Mouse (Mus musculus): ENCODE measurements around the gene Plxna4. TPM values are rescaled to one million over a fixed set of nuclear protein-coding genes. Genes with fewer than 3 reads are reported as not detected.

The Plxna4 gene
- polyA plus RNA-seq, 1 experiment from 2014 or later: 18.6 TPM

DNA sequence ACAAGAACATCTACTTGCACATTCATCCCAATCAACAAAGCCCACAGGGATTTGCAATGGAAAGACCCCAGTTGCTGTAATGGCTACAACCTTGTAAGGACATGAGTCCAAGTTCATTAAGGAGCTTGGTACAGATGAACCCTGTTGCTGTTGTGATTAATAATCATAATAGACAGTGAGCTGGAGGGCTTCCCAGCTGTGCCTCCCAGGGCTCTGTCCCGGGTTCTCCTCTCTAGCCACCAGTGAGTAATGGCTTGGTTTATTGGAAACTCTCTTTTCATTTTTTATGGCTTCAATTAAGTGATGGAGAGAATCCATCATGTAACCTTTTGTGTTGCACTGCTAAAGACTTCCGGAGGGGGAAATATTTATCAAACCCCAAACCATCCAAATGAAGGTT is 164.9 kb downstream of the Plxna4 start:
- 79% methylated on average over 2 of the region's 2 CpGs for WGBS

GRCm38 (mm10) chr6:32420610-32421009 is 167.4 kb downstream of the Plxna4 start:
- 53% methylated on average over 3 of the region's 3 CpGs for WGBS
- Histone ChIP-seq H3K4me1 (no peaks in the 10 kb centered on the region), H3K36me3 (ENCODE audit: poor library complexity, severe bottlenecking) (no peaks in the 10 kb centered on the region), H3K4me2 (no peak overlapping the region), H3K27me3 (no peaks in the 10 kb centered on the region), H3K4me3 (no peak overlapping the region), H3K27ac (no peak overlapping the region), H3K9ac (no peak overlapping the region), H3K9me3 (replicated peaks) (no peaks in the 10 kb centered on the region)
- ATAC-seq: no peak

More for the DNA sequence above, 164.9 kb downstream of the Plxna4 start:
- no peak for ATAC-seq
- Histone ChIP-seq H3K9ac (no peak overlapping the region), H3K4me1 (no peaks in the 10 kb centered on the region), H3K27ac (no peak overlapping the region), H3K9me3 (replicated peaks) (no peaks in the 10 kb centered on the region), H3K27me3 (no peaks in the 10 kb centered on the region), H3K36me3 (ENCODE audit: poor library complexity, severe bottlenecking) (no peaks in the 10 kb centered on the region), H3K4me2 (no peak overlapping the region), H3K4me3 (no peak overlapping the region)

GRCm38 (mm10) chr6:32417351-32417750 is 170.6 kb downstream of the Plxna4 start:
- ATAC-seq: no peak
- 85% methylated on average over 4 of the region's 4 CpGs for WGBS
- Histone ChIP-seq H3K27me3 (no peaks in the 10 kb centered on the region), H3K4me2 (no peak overlapping the region), H3K27ac (no peak overlapping the region), H3K4me3 (no peak overlapping the region), H3K9me3 (replicated peaks) (no peaks in the 10 kb centered on the region), H3K4me1 (peaks cover 7% of the 10 kb centered on the region; the same call in 1 of the 2 replicates), H3K9ac (no peak overlapping the region), H3K36me3 (ENCODE audit: poor library complexity, severe bottlenecking) (no peaks in the 10 kb centered on the region)

DNA sequence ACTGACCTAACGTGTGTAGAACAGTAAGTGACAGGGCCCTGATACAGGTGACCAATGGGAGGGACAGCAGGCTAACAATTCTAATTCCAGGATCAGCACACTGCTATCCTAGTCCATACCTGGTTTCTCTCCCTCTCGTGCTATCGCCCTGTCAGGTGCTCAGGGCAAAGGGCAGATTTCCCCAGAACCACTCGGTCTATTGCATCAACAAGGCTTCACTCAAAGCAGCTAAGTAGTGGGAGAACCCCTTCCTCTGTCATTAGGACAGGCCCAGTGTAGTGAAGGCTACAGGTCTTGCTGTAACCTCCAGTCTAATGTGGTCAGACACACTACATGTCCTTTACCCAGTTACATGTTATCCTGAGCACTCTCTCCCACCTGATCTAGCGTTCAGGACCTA is 176.7 kb downstream of the Plxna4 start:
- H3K9ac ChIP-seq: no peak overlapping the region
- peaks cover 34% of the 10 kb centered on the region for H3K4me1 ChIP-seq
- no peak overlapping the region for H3K4me2 ChIP-seq
- H3K27me3 ChIP-seq: no peaks in the 10 kb centered on the region
- H3K27ac ChIP-seq: no peak overlapping the region
- no peaks in the 10 kb centered on the region for H3K36me3 ChIP-seq (ENCODE audit: poor library complexity, severe bottlenecking)
- WGBS: 84% methylated on average over 5 of the region's 5 CpGs
- no peak for ATAC-seq
- no peaks in the 10 kb centered on the region for H3K9me3 ChIP-seq (replicated peaks)
- no peak overlapping the region for H3K4me3 ChIP-seq

- no peak overlapping the region for H3K27ac ChIP-seq
- WGBS: 35% methylated on average over 1 of the region's 1 CpGs
- H3K27me3 ChIP-seq: no peaks in the 10 kb centered on the region
- no peak overlapping the region for H3K9ac ChIP-seq
- ATAC-seq: no peak
- no peak overlapping the region for H3K4me2 ChIP-seq
- no peaks in the 10 kb centered on the region for H3K9me3 ChIP-seq (replicated peaks)
- no peaks in the 10 kb centered on the region for H3K36me3 ChIP-seq (ENCODE audit: poor library complexity, severe bottlenecking)
- H3K4me3 ChIP-seq: no peak overlapping the region
- peaks cover 34% of the 10 kb centered on the region for H3K4me1 ChIP-seq
Observed at GRCm38 (mm10) chr6:32409625-32410024, 178.4 kb downstream of the Plxna4 start.

DNA sequence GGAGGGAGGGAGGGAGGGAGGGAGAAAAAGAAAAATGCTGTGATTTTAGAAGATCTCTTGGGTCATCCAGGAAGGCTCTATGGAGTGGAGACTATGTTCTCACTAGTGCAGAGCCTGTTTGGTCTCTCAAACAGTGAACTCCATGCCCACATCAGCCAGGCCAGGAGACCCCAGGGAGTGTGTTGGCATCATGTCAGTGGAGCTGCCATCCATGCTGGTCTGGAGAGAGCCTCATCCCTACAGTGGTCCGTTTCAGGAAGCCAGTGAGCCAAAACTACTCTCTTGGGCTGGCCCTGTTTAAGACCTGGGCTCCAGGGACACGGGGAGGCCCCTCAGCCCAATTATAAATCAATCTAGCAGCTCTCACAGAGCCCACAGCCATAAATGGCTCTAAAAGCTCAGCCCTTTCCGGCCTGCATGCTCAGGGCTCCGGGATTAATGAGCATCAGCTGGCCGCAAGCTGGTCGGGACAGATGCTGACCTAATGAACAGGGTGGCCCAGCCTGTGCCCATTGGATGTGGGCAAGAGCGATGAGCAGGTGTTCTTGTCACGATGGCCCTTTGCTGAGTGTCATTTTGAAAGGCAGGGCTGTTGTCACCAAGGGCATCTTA is 180.3 kb downstream of the Plxna4 start:
- peaks cover 44% of the 10 kb centered on the region for H3K4me1 ChIP-seq
- no peak overlapping the region for H3K9ac ChIP-seq
- ATAC-seq: 0 out of 2 replicates have a peak, but pooled peaks have one; percentile 26
- no peak overlapping the region for H3K4me2 ChIP-seq
- no peak overlapping the region for H3K4me3 ChIP-seq
- no peaks in the 10 kb centered on the region for H3K9me3 ChIP-seq (replicated peaks)
- H3K36me3 ChIP-seq (ENCODE audit: poor library complexity, severe bottlenecking): no peaks in the 10 kb centered on the region
- no peak overlapping the region for H3K27ac ChIP-seq
- no peaks in the 10 kb centered on the region for H3K27me3 ChIP-seq
- WGBS: 61% methylated on average over 8 of the region's 8 CpGs

- H3K36me3 ChIP-seq (ENCODE audit: poor library complexity, severe bottlenecking): no peaks in the 10 kb centered on the region
- peaks cover 45% of the 10 kb centered on the region for H3K4me1 ChIP-seq
- H3K4me3 ChIP-seq: no peak overlapping the region
- no peaks in the 10 kb centered on the region for H3K27me3 ChIP-seq
- no peaks in the 10 kb centered on the region for H3K9me3 ChIP-seq (replicated peaks)
- ATAC-seq: no peak
- no peak overlapping the region for H3K27ac ChIP-seq
- no peak overlapping the region for H3K4me2 ChIP-seq
- WGBS: 90% methylated on average over 20 of the region's 20 CpGs
- no peak overlapping the region for H3K9ac ChIP-seq
Observed at GRCm38 (mm10) chr6:32406316-32407095, 181.5 kb downstream of the Plxna4 start.

DNA sequence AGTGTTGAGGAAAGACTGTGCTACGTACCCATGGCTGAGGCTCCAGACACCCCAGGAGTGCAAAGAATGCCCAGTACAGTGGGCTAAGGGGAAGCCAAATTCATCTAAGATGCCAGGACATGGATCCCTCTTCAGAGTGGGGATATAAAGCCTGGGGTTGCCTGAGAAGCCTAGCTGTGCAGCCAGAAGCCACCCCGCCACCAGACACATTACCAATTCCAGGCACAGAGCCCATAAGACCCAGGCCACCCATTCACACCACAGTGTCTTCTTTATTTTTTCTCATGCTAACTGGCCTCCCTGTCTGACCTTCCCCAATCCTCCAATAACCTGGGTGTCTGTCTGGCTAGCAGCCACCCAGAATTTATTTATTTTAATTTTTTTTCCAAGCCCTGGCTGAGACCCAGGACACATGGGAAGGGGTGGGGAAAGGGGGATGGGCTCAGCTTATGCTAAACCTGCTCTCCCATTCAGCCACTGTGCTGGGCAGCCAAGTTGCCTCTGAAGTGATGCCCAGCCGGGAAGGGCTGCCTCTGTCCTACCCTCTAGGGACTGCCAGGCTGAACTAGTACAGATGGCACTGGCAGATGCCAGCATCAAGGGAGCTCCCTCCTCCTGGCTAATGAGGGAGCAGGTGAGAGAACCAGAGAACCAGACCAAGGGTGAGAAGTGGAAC is 185.3 kb downstream of the Plxna4 start:
- H3K27me3 ChIP-seq: no peaks in the 10 kb centered on the region
- no peak overlapping the region for H3K9ac ChIP-seq
- H3K4me2 ChIP-seq: no peak overlapping the region
- H3K36me3 ChIP-seq (ENCODE audit: poor library complexity, severe bottlenecking): no peaks in the 10 kb centered on the region
- peak overlapping the region; percentile 71 for H3K27ac ChIP-seq
- H3K4me3 ChIP-seq: no peak overlapping the region
- no peaks in the 10 kb centered on the region for H3K9me3 ChIP-seq (replicated peaks)
- 44% methylated on average over 3 of the region's 3 CpGs for WGBS
- peak; percentile 93 for ATAC-seq
- peaks cover 27% of the 10 kb centered on the region for H3K4me1 ChIP-seq

- Histone ChIP-seq H3K9me3 (replicated peaks) (no peaks in the 10 kb centered on the region), H3K4me1 (peaks cover 29% of the 10 kb centered on the region), H3K4me3 (no peak overlapping the region), H3K27ac (no peak overlapping the region), H3K9ac (no peak overlapping the region), H3K4me2 (no peak overlapping the region), H3K36me3 (ENCODE audit: poor library complexity, severe bottlenecking) (no peaks in the 10 kb centered on the region), H3K27me3 (no peaks in the 10 kb centered on the region)
- 79% methylated on average over 3 of the region's 3 CpGs for WGBS
- ATAC-seq: no peak
Observed at GRCm38 (mm10) chr6:32398261-32398660, 189.7 kb downstream of the Plxna4 start.

DNA sequence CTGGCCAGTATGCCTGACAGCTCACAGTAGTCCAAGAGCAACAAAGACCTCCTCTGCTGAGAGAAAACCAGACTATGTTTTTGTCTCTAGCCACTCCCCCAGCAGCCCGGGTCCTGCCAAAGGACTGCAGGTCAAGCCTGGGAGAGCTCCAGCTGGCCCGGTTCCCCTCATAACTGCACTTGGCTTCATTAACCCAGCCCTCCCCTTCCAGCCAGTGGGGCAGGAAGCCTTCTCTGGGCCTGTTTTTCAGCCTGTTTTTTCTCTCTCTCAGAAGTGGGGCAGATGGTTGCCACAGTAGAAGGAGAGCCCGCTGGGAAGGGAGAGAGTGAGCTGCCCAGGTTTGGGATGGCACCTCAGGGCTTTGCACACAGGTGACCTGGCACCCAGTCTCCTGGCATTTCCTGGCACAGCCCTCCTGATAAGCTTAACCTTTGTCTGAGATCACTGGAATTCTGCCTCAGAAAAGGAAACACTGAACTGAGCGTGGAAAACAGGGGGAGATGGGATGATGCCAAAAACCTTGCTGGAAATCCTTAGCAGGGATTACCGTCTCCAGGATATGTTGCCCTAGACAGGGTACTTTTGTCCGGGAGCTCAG is 190.8 kb downstream of the Plxna4 start:
- Histone ChIP-seq H3K4me2 (no peak overlapping the region), H3K36me3 (ENCODE audit: poor library complexity, severe bottlenecking) (no peaks in the 10 kb centered on the region), H3K4me1 (peaks cover 19% of the 10 kb centered on the region), H3K9ac (no peak overlapping the region), H3K27me3 (no peaks in the 10 kb centered on the region), H3K4me3 (no peak overlapping the region), H3K9me3 (replicated peaks) (no peaks in the 10 kb centered on the region), H3K27ac (peak overlapping the region; percentile 66)
- WGBS: 40% methylated on average over 6 of the region's 6 CpGs
- peak; percentile 57 for ATAC-seq

GRCm38 (mm10) chr6:32395415-32395814 is 192.6 kb downstream of the Plxna4 start:
- Histone ChIP-seq H3K4me2 (no peak overlapping the region), H3K9me3 (replicated peaks) (no peaks in the 10 kb centered on the region), H3K36me3 (ENCODE audit: poor library complexity, severe bottlenecking) (no peaks in the 10 kb centered on the region), H3K4me1 (peaks cover 16% of the 10 kb centered on the region), H3K27me3 (no peaks in the 10 kb centered on the region), H3K27ac (no peak overlapping the region), H3K9ac (no peak overlapping the region), H3K4me3 (no peak overlapping the region)
- WGBS: 94% methylated on average over 9 of the region's 9 CpGs
- no peak for ATAC-seq

DNA sequence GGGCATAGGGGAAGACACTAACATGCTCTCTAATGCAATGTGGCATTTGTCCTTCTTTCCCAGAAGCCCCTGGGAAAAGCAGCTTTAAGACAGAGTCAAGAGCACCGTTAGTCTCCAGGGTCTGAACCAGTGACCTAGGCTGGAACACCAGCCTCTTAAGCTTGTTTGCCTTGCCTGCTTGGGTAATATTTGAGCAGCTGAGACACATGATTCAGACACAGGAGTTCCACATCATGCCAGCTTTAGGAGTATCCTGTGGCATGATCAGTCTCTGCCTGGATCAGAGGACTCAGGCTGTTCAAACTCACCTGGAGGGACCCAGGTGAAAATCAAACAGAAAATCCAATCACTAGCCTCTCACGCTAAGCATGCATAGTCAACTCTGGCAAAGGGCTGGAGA is 195.7 kb downstream of the Plxna4 start:
- WGBS: 89% methylated on average over 2 of the region's 2 CpGs
- ATAC-seq: no peak
- Histone ChIP-seq H3K27me3 (no peaks in the 10 kb centered on the region), H3K4me1 (peaks cover 13% of the 10 kb centered on the region), H3K4me2 (no peak overlapping the region), H3K36me3 (ENCODE audit: poor library complexity, severe bottlenecking) (no peaks in the 10 kb centered on the region), H3K4me3 (no peak overlapping the region), H3K9ac (no peak overlapping the region), H3K27ac (no peak overlapping the region), H3K9me3 (replicated peaks) (no peaks in the 10 kb centered on the region)
